Mouse (Mus musculus) erythroblast, embryonic 14.5 days (primary cell): ENCODE measurements at regions not wholly inside any gene's neighbourhood (a gene's known extent, or its start where the extent isn't known, plus 50 kb on each side); places are given as distances from the start of the nearest gene placed in this dataset.

ENCODE experiments used
- H3K27me3 ChIP-seq: 2 replicates; pipeline ENCODE4 v1.6.1; 2012; ENCODE audit warnings: inconsistent platforms; ENCODE audit not compliant: control insufficient read depth
- H3K36me3 ChIP-seq: 2 replicates; pipeline ENCODE4 v1.6.1; 2012; ENCODE audit warnings: mild to moderate bottlenecking, inconsistent platforms; ENCODE audit not compliant: control insufficient read depth
- H3K4me1 ChIP-seq: 2 replicates; pipeline ENCODE4 v1.6.1; 2012; ENCODE audit warnings: inconsistent platforms; ENCODE audit not compliant: control insufficient read depth
- H3K4me3 ChIP-seq: replicated peaks from 2 replicates; pipeline ENCODE3; 2012; ENCODE audit warnings: moderate library complexity, mild to moderate bottlenecking, inconsistent platforms
- H3K9me3 ChIP-seq: 2 replicates; pipeline ENCODE4 v1.6.1; 2012; ENCODE audit warnings: low read length, inconsistent platforms, mixed read lengths; ENCODE audit not compliant: control insufficient read depth
- GATA1 ChIP-seq: IDR thresholded peaks from 2 replicates; pipeline ENCODE4 v1.6.1; 2012; ENCODE audit warnings: low read length, inconsistent platforms, mixed read lengths
- TAL1 ChIP-seq: IDR thresholded peaks from 3 replicates; pipeline ENCODE4 v1.6.1; 2012; ENCODE audit warnings: low read length, inconsistent platforms, mixed read lengths

- Histone ChIP-seq H3K27me3 (no peaks in the 10 kb centered on the region), H3K4me1 (no peaks in the 10 kb centered on the region), H3K4me3 (no peak overlapping the region), H3K9me3 (no peaks in the 10 kb centered on the region), H3K36me3 (no peaks in the 10 kb centered on the region)
- TF ChIP-seq GATA1, result no peak
- no peak for TF ChIP-seq TAL1
Measured at GRCm38 (mm10) chr10:17012541-17012975, 710.5 kb upstream of the Cited2 start.

GRCm38 (mm10) chr10:17014826-17015225, 708.2 kb upstream of the Cited2 start:
- TF ChIP-seq GATA1 (no peak), TAL1 (no peak)
- Histone ChIP-seq H3K27me3 (no peaks in the 10 kb centered on the region), H3K4me1 (no peaks in the 10 kb centered on the region), H3K4me3 (no peak overlapping the region), H3K36me3 (no peaks in the 10 kb centered on the region), H3K9me3 (no peaks in the 10 kb centered on the region)

GRCm38 (mm10) chr10:17016854-17017253, 706.2 kb upstream of the Cited2 start:
- TF ChIP-seq GATA1 (no peak), TAL1 (no peak)

GRCm38 (mm10) chr10:17022216-17023158, 700.5 kb upstream of the Cited2 start:
- Histone ChIP-seq H3K9me3 (no peaks in the 10 kb centered on the region; the same call in 1 of the 2 replicates), H3K4me3 (no peak overlapping the region), H3K27me3 (no peaks in the 10 kb centered on the region), H3K4me1 (no peaks in the 10 kb centered on the region), H3K36me3 (no peaks in the 10 kb centered on the region)
- TF ChIP-seq TAL1 (no peak), GATA1 (no peak)

More at GRCm38 (mm10) chr10:17016854-17017253, 706.2 kb upstream of the Cited2 start:
- Histone ChIP-seq H3K4me3 (no peak overlapping the region), H3K4me1 (no peaks in the 10 kb centered on the region), H3K9me3 (no peaks in the 10 kb centered on the region), H3K36me3 (no peaks in the 10 kb centered on the region), H3K27me3 (no peaks in the 10 kb centered on the region)

- Histone ChIP-seq H3K36me3 (no peaks in the 10 kb centered on the region), H3K4me3 (no peak overlapping the region), H3K4me1 (no peaks in the 10 kb centered on the region), H3K9me3 (no peaks in the 10 kb centered on the region; the same call in 1 of the 2 replicates), H3K27me3 (no peaks in the 10 kb centered on the region)
- TF ChIP-seq TAL1 (no peak), GATA1 (no peak)
Measured at GRCm38 (mm10) chr10:17023571-17024293, 699.3 kb upstream of the Cited2 start.

- TF ChIP-seq GATA1 (no peak), TAL1 (no peak)
- Histone ChIP-seq H3K4me1 (no peaks in the 10 kb centered on the region), H3K9me3 (no peaks in the 10 kb centered on the region; the same call in 1 of the 2 replicates), H3K36me3 (no peaks in the 10 kb centered on the region), H3K4me3 (no peak overlapping the region), H3K27me3 (no peaks in the 10 kb centered on the region)
Measured at GRCm38 (mm10) chr10:17024294-17024665, 698.7 kb upstream of the Cited2 start.

- Histone ChIP-seq H3K4me1 (no peaks in the 10 kb centered on the region), H3K4me3 (no peak overlapping the region), H3K27me3 (no peaks in the 10 kb centered on the region), H3K36me3 (no peaks in the 10 kb centered on the region), H3K9me3 (no peaks in the 10 kb centered on the region)
- TF ChIP-seq GATA1 (no peak), TAL1 (no peak)
Measured at GRCm38 (mm10) chr10:17034892-17035775, 687.9 kb upstream of the Cited2 start.

GRCm38 (mm10) chr10:17038259-17039043, 684.6 kb upstream of the Cited2 start:
- H3K4me1 ChIP-seq, result no peaks in the 10 kb centered on the region
- H3K27me3 ChIP-seq, result no peaks in the 10 kb centered on the region
- TF ChIP-seq TAL1 (no peak), GATA1 (no peak)
- H3K36me3 ChIP-seq, result no peaks in the 10 kb centered on the region
- H3K9me3 ChIP-seq, result no peaks in the 10 kb centered on the region
- H3K4me3 ChIP-seq, result no peak overlapping the region
